Mouse (Mus musculus) liver, embryonic 13.5 days (tissue): ENCODE data around the gene Fam92a. TPM values are rescaled to one million over a fixed set of nuclear protein-coding genes. Genes with fewer than 3 reads are reported as not detected.
"Not testable (repeated sequence)": the region's sequence is repeated elsewhere in the genome, so short reads cannot be mapped to it uniquely, and the experiment has no call there.

Source experiments
- ATAC-seq: fragments of 200-750 bp; cut with Nextera tagmentation; 2 replicates; pipeline ENCODE4 v1.8.0; 2017; ENCODE audit warnings: low read depth, mild to moderate bottlenecking, moderate number of reproducible peaks, moderate library complexity
- DNase-seq: peaks from one replicate; pipeline ENCODE4 v3.0.0; 2022
- H3K27ac ChIP-seq: fragments of 300-500 bp; sonication (generic); 2 replicates; pipeline ENCODE4 v1.5.1; 2015; ENCODE audit warnings: moderate library complexity, mild to moderate bottlenecking, inconsistent platforms
- H3K27me3 ChIP-seq: fragments of 300-500 bp; sonication (generic); 2 replicates; pipeline ENCODE4 v1.6.1; 2015; ENCODE audit warnings: mild to moderate bottlenecking, inconsistent platforms
- H3K36me3 ChIP-seq: fragments of 300-500 bp; sonication (generic); 2 replicates; pipeline ENCODE4 v1.6.1; 2015; ENCODE audit warnings: mild to moderate bottlenecking, inconsistent platforms
- H3K4me1 ChIP-seq: fragments of 300-500 bp; sonication (generic); replicated peaks from 2 replicates; pipeline ENCODE4 v1.6.1; 2015; ENCODE audit warnings: inconsistent platforms
- H3K4me2 ChIP-seq: fragments of 300-500 bp; sonication (generic); 2 replicates; pipeline ENCODE4 v1.6.1; 2015; ENCODE audit warnings: inconsistent platforms, mild to moderate bottlenecking, moderate library complexity
- H3K4me3 ChIP-seq: fragments of 300-500 bp; sonication (generic); replicated peaks from 2 replicates; pipeline ENCODE4 v1.5.1; 2015; ENCODE audit warnings: mild to moderate bottlenecking, inconsistent platforms
- H3K9ac ChIP-seq: fragments of 300-500 bp; sonication (generic); 2 replicates; pipeline ENCODE4 v1.6.1; 2015; ENCODE audit warnings: mild to moderate bottlenecking, inconsistent platforms
- H3K9me3 ChIP-seq: fragments of 300-500 bp; sonication (generic); replicated peaks from 2 replicates; pipeline ENCODE4 v1.6.1; 2016; ENCODE audit warnings: inconsistent platforms
- WGBS: fragments of 180-500 bp; shearing (Covaris S2); methylation state at CpG from one replicate; pipeline ENCODE4 v1.1.7; 2015; ENCODE audit not compliant: insufficient replicate concordance; 5-methylcytosine and 5-hydroxymethylcytosine counted together
- polyA plus RNA-seq: library from polyadenylated mRNA; unstranded; fragments of >200 nt; fragmentation: Nextera tagmentation; extraction: Ambion mirVana; gene quantifications from 2 replicates; pipeline ENCODE4 v1.2.1, GENCODE M21; 2015

Fam92a gene
- polyA plus RNA-seq: 21.2 and 26.5 TPM in 2 replicates

- H3K9me3 ChIP-seq: no peaks in the 10 kb centered on the region
- peaks cover 10% of the 10 kb centered on the region for H3K4me1 ChIP-seq
- H3K27ac ChIP-seq: peak within 1 kb of the TSS; percentile 39
Measured at GRCm38 (mm10) chr4:12171318-12172091, at the start of gene Fam92a. Gene Fam92a (minus strand): TSS chr4:12172015.

GRCm38 (mm10) chr4:12178992-12179391, 7.2 kb upstream of the Fam92a start:
- Histone ChIP-seq H3K27ac (no peak overlapping the region), H3K27me3 (no peaks in the 10 kb centered on the region), H3K4me3 (no peak overlapping the region), H3K36me3 (no peaks in the 10 kb centered on the region), H3K4me2 (no peak overlapping the region), H3K9ac (no peak overlapping the region), H3K4me1 (no peaks in the 10 kb centered on the region), H3K9me3 (no peaks in the 10 kb centered on the region)
- DNase-seq (no peak), ATAC-seq (no peak)
- WGBS: 85% methylated on average over 10 of the region's 10 CpGs

More at GRCm38 (mm10) chr4:12171318-12172091, at the start of gene Fam92a:
- Histone ChIP-seq H3K4me2 (peak within 1 kb of the TSS; percentile 79), H3K27me3 (0 out of 2 replicates have a peak, but pooled peaks cover 5% of the 10 kb centered on the region), H3K36me3 (0 out of 2 replicates have a peak, but pooled peaks cover 3% of the 10 kb centered on the region), H3K9ac (peak within 1 kb of the TSS; percentile 80), H3K4me3 (peak within 1 kb of the TSS; percentile 71)
- under 1% methylated on average over 71 of the region's 74 CpGs for WGBS
- peak; percentile 88 for ATAC-seq
- peak; percentile 21 for DNase-seq

GRCm38 (mm10) chr4:12170986-12171317, 863 bp downstream of the Fam92a start:
- Histone ChIP-seq H3K27me3 (0 out of 2 replicates have a peak, but pooled peaks cover 5% of the 10 kb centered on the region), H3K4me3 (peak overlapping the region; percentile 71), H3K4me1 (peaks cover 10% of the 10 kb centered on the region), H3K9ac (peak overlapping the region; percentile 80), H3K4me2 (peak overlapping the region; percentile 79), H3K36me3 (0 out of 2 replicates have a peak, but pooled peaks cover 3% of the 10 kb centered on the region), H3K9me3 (no peaks in the 10 kb centered on the region), H3K27ac (peak overlapping the region; percentile 39; the same call in 1 of the 2 replicates)
- 25% methylated on average over 9 of the region's 9 CpGs for WGBS
- ATAC-seq: no peak
- DNase-seq: no peak

GRCm38 (mm10) chr4:12147660-12148059, 24.2 kb downstream of the Fam92a start:
- no peaks in the 10 kb centered on the region for H3K9me3 ChIP-seq
- H3K4me1 ChIP-seq: no peaks in the 10 kb centered on the region

GRCm38 (mm10) chr4:12141516-12141915, 30.3 kb downstream of the Fam92a start:
- H3K36me3 ChIP-seq, H3K9me3 ChIP-seq, H3K27ac ChIP-seq, H3K4me2 ChIP-seq, DNase-seq, H3K4me1 ChIP-seq, H3K9ac ChIP-seq, H3K4me3 ChIP-seq, ATAC-seq, H3K27me3 ChIP-seq: not testable (repeated sequence)
- 80% methylated on average over 7 of the region's 7 CpGs for WGBS

More at GRCm38 (mm10) chr4:12147660-12148059, 24.2 kb downstream of the Fam92a start:
- no peak overlapping the region for H3K9ac ChIP-seq
- H3K36me3 ChIP-seq: peaks cover 25% of the 10 kb centered on the region
- H3K4me2 ChIP-seq: no peak overlapping the region
- H3K27ac ChIP-seq: no peak overlapping the region
- H3K27me3 ChIP-seq: no peaks in the 10 kb centered on the region
- no peak overlapping the region for H3K4me3 ChIP-seq
- no peak for ATAC-seq
- DNase-seq: no peak

- ATAC-seq (peak; percentile 85), DNase-seq (peak; percentile 3)
- Histone ChIP-seq H3K4me3 (peak overlapping the region; percentile 51), H3K4me2 (peak overlapping the region; percentile 51), H3K9ac (peak overlapping the region; percentile 55)
- not testable (repeated sequence) for H3K4me1 ChIP-seq, H3K9me3 ChIP-seq, H3K27ac ChIP-seq, H3K27me3 ChIP-seq, H3K36me3 ChIP-seq
- 14% methylated on average over 26 of the region's 40 CpGs for WGBS
Measured at GRCm38 (mm10) chr4:12140592-12141062, 31.2 kb downstream of the Fam92a start.

DNA sequence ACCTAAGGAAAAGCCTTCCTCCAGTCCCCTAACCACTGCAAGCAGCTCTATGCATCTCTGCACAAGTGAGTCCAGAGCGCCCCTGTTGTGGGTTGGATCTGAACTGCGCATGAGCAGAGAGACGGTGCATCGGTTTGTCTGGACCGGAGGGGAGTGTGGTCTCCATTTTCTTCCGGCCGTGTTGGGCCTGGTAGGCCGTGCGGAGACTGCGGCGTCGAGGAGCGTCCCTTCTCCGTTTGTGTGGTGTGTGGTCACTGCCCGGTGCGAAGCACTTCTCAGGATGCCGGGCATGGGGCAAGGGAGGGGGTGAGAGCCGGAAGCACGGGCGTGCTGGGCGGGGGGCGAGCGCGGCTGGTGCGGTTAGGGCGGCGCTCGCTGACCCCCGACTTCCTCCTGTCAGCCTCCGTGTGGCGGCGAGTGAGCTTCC, 31.7 kb downstream of the Fam92a start, which contains the start of gene Rbm12b1:
Gene Rbm12b1, plus strand, starts transcription at position 124 of the 427 bp plus-strand sequence.
- peak within 1 kb of the TSS; percentile 59 for H3K4me3 ChIP-seq
- peak within 1 kb of the TSS; percentile 55 for H3K9ac ChIP-seq
- 2% methylated on average over 17 of the region's 32 CpGs for WGBS
- H3K4me1 ChIP-seq, H3K27ac ChIP-seq, H3K36me3 ChIP-seq, H3K27me3 ChIP-seq, H3K9me3 ChIP-seq: not testable (repeated sequence)
- ATAC-seq (peak; percentile 92), DNase-seq (peak; percentile 52)
- H3K4me2 ChIP-seq: peak within 1 kb of the TSS; percentile 59

Other genes starting within 250 kb of the Fam92a start
- 0.09 and 0.15 TPM in 2 replicates for gene Gm10604, start 190.8 kb downstream of the Fam92a start, polyA plus RNA-seq
- 3.4 and 4.9 TPM in 2 replicates for gene Rbm12b2, start 82.6 kb downstream of the Fam92a start, polyA plus RNA-seq
- 1.7 and 2.1 TPM in 2 replicates for gene Rbm12b1, start 31.8 kb downstream of the Fam92a start, polyA plus RNA-seq